16 mouse cellular contexts compared by ENCODE assay signal in the genomic region with DNA sequence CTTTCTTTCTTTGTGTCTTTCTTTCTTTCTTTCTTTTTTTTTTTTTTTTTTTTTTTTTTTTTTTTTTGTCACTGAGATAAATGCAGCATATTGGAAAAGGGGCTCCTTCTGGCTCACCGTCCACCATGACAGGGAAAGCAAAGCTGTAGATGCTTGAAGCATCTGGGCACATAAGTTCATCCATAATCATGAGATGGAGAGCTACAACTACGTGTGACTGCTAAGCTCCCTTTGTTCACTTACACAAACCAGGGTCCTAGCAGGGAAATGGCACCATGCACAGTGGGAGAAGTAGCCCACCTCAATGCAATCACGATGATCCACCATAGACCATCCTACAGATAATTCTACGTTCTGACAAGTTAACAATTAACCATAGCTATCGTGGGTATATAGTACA.
"Had no signal": no experiment of that assay in that cellular context is flagged by ENCODE, and none has a peak within 500 bp of the region (broad histone marks: within the 10 kb centered on the region; RNA-seq: fewer than 3 reads in every experiment).

No protein-coding gene starts in this region.

- H3K9ac ChIP-seq: lung, embryonic 15.5 days; midbrain, embryonic 13.5 days; midbrain, embryonic 15.5 days; neural tube, embryonic 12.5 days; stomach, embryonic 15.5 days had no signal

- H3K27ac ChIP-seq: lung, embryonic 15.5 days; macrophage; midbrain, embryonic 13.5 days; midbrain, embryonic 15.5 days; neural tube, embryonic 12.5 days; stomach, embryonic 15.5 days; stomach, postnatal 0 days had no signal

- H3K4me3 ChIP-seq: lung, embryonic 15.5 days; megakaryocyte, embryonic 14.5 days; midbrain, embryonic 13.5 days; midbrain, embryonic 15.5 days; neural tube, embryonic 12.5 days; stomach, embryonic 15.5 days had no signal

- H3K9me3 ChIP-seq: lung, embryonic 15.5 days; megakaryocyte, embryonic 14.5 days; midbrain, embryonic 13.5 days; midbrain, embryonic 15.5 days; neural tube, embryonic 12.5 days; stomach, embryonic 15.5 days had no signal

- H3K4me2 ChIP-seq: lung, embryonic 15.5 days; midbrain, embryonic 11.5 days; midbrain, embryonic 13.5 days; midbrain, embryonic 15.5 days; neural tube, embryonic 12.5 days; stomach, embryonic 15.5 days had no signal

- H3K27me3 ChIP-seq: lung, embryonic 15.5 days; megakaryocyte, embryonic 14.5 days; midbrain, embryonic 13.5 days; midbrain, embryonic 15.5 days; neural tube, embryonic 12.5 days; stomach, embryonic 15.5 days had no signal

- H3K4me1 ChIP-seq: lung, embryonic 15.5 days; midbrain, embryonic 13.5 days; midbrain, embryonic 15.5 days; neural tube, embryonic 12.5 days; stomach, embryonic 15.5 days had no signal

- H3K36me3 ChIP-seq: lung, embryonic 15.5 days; midbrain, embryonic 13.5 days; midbrain, embryonic 15.5 days; neural tube, embryonic 12.5 days; stomach, embryonic 15.5 days had no signal

- DNase-seq: lung, postnatal 14 days; lung, postnatal 36 days; right cerebral cortex, postnatal 14 days; thymus, adult 2 months; thymus, postnatal 25 days; thymus, postnatal 4 days had no signal

- ATAC-seq: lung, postnatal 0 days; midbrain, embryonic 13.5 days; midbrain, embryonic 15.5 days had no signal
